Mouse (Mus musculus) ES-Bruce4 (cell line): ENCODE results near the gene Esyt1. TPM values are rescaled to one million over a fixed set of nuclear protein-coding genes. Genes with fewer than 3 reads are reported as not detected.
"Not testable (repeated sequence)": the region's sequence is repeated elsewhere in the genome, so short reads cannot be mapped to it uniquely, and the experiment has no call there.

Experiments
- H3K27ac ChIP-seq: 2 replicates; pipeline ENCODE4 v1.5.1; 2012; ENCODE audit warnings: low read length, inconsistent platforms; ENCODE audit not compliant: insufficient read depth
- H3K27me3 ChIP-seq: 2 replicates; pipeline ENCODE4 v1.6.1; 2012; ENCODE audit warnings: mild to moderate bottlenecking, low read length, inconsistent platforms; ENCODE audit not compliant: control insufficient read depth, poor library complexity, insufficient read depth, severe bottlenecking
- H3K36me3 ChIP-seq: 2 replicates; pipeline ENCODE4 v1.6.1; 2012; ENCODE audit warnings: inconsistent platforms, mild to moderate bottlenecking, low read length, moderate library complexity; ENCODE audit not compliant: control insufficient read depth, poor library complexity, insufficient read depth, severe bottlenecking
- H3K4me1 ChIP-seq: one replicate; pipeline ENCODE4 v1.8.1; 2011; ENCODE audit warnings: low read length; ENCODE audit not compliant: control insufficient read depth, insufficient read depth
- H3K4me3 ChIP-seq: 2 replicates; pipeline ENCODE4 v1.5.1; 2011; ENCODE audit warnings: low read depth, mild to moderate bottlenecking, low read length
- H3K9ac ChIP-seq: 2 replicates; pipeline ENCODE4 v1.6.1; 2012; ENCODE audit warnings: low read depth, mild to moderate bottlenecking, inconsistent platforms; ENCODE audit not compliant: poor library complexity, severe bottlenecking
- H3K9me3 ChIP-seq: replicated peaks from 2 replicates; pipeline ENCODE4 v1.6.1; 2012; ENCODE audit warnings: mild to moderate bottlenecking, low read length, inconsistent platforms; ENCODE audit not compliant: control insufficient read depth, poor library complexity, insufficient read depth, severe bottlenecking
- CTCF ChIP-seq: IDR thresholded peaks from one replicate; pipeline ENCODE4 v1.8.1; 2011; ENCODE audit warnings: low read depth, low read length
- EP300 ChIP-seq: IDR thresholded peaks from 2 replicates; pipeline ENCODE4 v1.6.1; 2011; ENCODE audit warnings: low read depth, low read length; ENCODE audit not compliant: insufficient read depth
- POLR2A ChIP-seq: IDR thresholded peaks from one replicate; pipeline ENCODE4 v1.8.1; 2011; ENCODE audit warnings: low read length; ENCODE audit not compliant: insufficient read depth
- polyA plus RNA-seq: library from polyadenylated mRNA; stranded (reverse); fragments of >200 nt; gene quantifications from 2 replicates; pipeline ENCODE4 v1.2.4, GENCODE M21; 2011; ENCODE audit warnings: low read depth; ENCODE audit not compliant: missing spikeins, insufficient read depth, insufficient read length

Esyt1 gene
- polyA plus RNA-seq, 1 experiment: 20.1 TPM

GRCm38 (mm10) chr10:128556963-128557362 lies 31.3 kb upstream of the Esyt1 start:
- no peaks in the 10 kb centered on the region for H3K27me3 ChIP-seq
- no peak for TF ChIP-seq EP300
- no peak for TF ChIP-seq POLR2A
- no peak for TF ChIP-seq CTCF
- H3K4me3 ChIP-seq: no peak overlapping the region
- no peaks in the 10 kb centered on the region for H3K4me1 ChIP-seq
- H3K9ac ChIP-seq: no peak overlapping the region
- H3K9me3 ChIP-seq: no peaks in the 10 kb centered on the region
- peak overlapping the region; percentile 32; the same call in 1 of the 2 replicates for H3K27ac ChIP-seq
- peaks cover 46% of the 10 kb centered on the region for H3K36me3 ChIP-seq

DNA sequence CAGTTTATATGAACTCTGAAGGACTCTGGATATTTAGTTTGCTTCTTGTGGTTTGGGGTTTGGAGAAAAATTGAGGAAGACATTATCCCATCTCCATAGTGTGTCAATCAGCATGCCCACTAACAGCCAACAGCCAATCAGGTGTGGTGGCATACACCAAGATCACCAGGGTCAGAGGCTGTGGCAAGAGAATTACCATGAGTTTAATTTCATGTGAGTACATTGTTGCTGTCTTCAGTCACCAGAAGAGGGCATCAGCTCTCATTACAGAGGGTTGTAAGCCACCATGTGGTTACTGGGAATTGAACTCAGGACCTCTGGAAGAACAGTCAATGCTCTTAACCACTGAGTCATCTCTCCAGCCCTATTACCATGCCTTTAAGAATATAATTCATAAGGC lies 30.6 kb upstream of the Esyt1 start:
- no peaks in the 10 kb centered on the region for H3K4me1 ChIP-seq
- no peaks in the 10 kb centered on the region for H3K27me3 ChIP-seq
- peaks cover 39% of the 10 kb centered on the region for H3K36me3 ChIP-seq
- TF ChIP-seq CTCF (peak; percentile 12), EP300 (no peak), POLR2A (no peak)
- no peak overlapping the region for H3K4me3 ChIP-seq
- H3K9ac ChIP-seq: no peak overlapping the region
- no peak overlapping the region for H3K27ac ChIP-seq
- no peaks in the 10 kb centered on the region for H3K9me3 ChIP-seq

DNA sequence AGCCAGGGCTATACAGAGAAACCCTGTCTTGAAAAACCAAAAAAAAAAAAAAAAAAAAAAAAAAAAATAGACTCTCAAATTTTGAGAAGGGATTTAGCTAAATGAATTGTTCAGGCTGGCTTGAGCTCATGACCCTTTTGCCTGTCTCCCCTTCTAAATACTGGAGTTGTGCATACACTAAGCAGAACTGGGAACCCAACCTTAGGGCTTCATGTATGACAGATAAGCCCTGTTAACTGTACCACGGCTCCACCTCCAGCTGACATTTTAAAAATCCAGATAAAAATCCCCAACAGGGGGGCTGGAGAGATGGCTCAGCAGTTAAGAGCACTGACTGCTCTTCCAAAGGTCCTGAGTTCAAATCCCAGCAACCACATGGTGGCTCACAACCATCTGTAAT lies 29.9 kb upstream of the Esyt1 start:
- H3K4me1 ChIP-seq, H3K9ac ChIP-seq, H3K27ac ChIP-seq, H3K9me3 ChIP-seq, H3K27me3 ChIP-seq, H3K4me3 ChIP-seq: not testable (repeated sequence)
- H3K36me3 ChIP-seq: peaks cover 32% of the 10 kb centered on the region

DNA sequence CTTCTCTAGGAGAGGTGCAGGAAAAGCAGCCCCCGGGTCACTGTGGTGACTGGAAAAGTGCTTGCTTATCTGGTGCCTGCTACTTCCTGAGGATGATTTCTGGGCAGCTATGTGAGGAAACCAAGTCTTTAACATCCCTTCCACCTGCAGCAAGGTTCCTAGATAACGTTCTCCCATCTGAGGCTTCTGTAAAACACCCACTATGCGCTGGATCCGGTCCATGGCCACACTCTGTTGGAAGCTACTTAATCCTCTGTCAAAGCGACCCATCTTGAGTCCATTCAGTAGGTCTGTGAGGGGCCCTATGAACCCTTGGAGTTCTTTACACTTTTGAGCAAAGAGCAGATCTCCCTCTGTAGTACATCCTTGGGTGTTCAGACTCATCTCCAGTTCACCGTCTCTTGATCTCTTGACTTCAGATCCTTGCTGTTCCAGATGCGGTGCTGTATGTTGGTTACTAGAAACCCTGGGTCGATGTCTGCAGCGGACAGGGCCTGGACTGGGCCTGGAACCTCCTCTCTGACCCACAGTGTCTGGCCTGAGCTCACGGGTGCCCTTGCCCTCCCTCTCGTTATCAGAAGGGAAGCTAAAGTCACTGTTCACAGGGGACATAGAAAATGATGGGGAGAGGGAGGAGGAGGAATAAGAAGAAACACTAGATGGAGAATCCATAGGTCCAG lies 24.6 kb upstream of the Esyt1 start:
- H3K36me3 ChIP-seq: peaks cover 12% of the 10 kb centered on the region
- H3K27me3 ChIP-seq, H3K9ac ChIP-seq, H3K27ac ChIP-seq, H3K9me3 ChIP-seq, H3K4me1 ChIP-seq, H3K4me3 ChIP-seq: not testable (repeated sequence)

DNA sequence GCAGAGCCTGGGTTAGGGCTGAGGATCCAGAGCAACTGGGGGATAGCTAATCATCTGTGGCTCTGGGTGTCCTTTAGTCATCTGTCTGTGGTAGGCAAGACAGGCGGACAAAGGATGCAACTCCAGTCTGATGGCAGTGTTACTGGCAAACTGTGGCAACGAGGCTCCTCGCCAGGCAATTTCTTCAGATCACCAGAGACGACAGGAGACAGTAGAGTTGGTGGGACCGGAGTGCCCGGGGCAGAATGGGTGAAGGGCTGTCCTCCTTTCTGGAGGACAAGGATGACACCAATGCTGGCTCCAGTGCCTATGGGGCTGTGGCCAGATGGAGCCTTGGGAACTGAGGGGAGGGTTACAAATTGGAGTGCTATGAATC lies 24.0 kb upstream of the Esyt1 start:
- peak overlapping the region; percentile 100; the same call in 1 of the 2 replicates for H3K9ac ChIP-seq
- not testable (repeated sequence) for H3K4me3 ChIP-seq, H3K4me1 ChIP-seq, H3K27ac ChIP-seq, H3K27me3 ChIP-seq, H3K9me3 ChIP-seq
- peaks cover 18% of the 10 kb centered on the region for H3K36me3 ChIP-seq

DNA sequence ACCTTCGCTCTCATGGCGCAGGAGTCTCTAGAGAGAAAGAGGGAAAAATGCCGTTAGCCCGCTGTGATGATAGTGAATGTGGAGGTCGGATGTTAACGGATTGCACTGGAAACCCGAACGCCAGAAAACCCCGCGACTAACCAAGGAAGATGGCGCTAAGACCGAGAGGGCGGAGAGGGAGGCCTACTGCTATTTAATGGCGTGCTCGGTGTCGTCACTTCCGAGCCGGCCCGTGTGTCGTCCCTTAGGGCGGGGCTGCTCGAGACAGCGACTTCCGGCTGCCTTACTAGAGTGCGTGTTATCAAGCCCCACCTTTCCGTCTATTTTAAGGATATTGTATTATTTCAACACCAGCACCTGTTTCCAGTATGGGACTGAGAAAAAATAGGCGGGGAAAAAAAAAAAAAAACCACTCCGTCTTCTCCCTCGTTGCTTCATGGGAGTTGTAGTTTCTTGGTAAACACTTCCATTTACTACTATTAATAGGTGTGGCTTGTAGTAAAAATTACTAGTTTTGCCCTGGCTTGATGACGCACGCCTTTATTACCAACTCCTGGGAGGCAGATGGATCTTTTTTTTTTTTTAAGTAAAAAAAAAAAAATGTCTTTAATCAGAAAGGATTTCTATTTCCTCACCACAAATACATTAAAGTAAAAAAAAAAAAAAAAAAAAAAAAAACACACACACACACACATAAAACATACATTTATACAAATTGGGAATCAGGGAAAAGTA lies 23.4 kb upstream of the Esyt1 start, which contains the start of gene Rpl41:
TSS of gene Rpl41 (minus strand) at position 359 of the 735 bp plus-strand sequence.
- Histone ChIP-seq H3K36me3 (peaks cover 24% of the 10 kb centered on the region), H3K9me3 (no peaks in the 10 kb centered on the region), H3K4me1 (no peaks in the 10 kb centered on the region), H3K4me3 (peak within 1 kb of the TSS; percentile 83), H3K27ac (peak within 1 kb of the TSS; percentile 96), H3K9ac (peak within 1 kb of the TSS; percentile 100), H3K27me3 (no peaks in the 10 kb centered on the region)
- peak; percentile 99 for TF ChIP-seq POLR2A
- TF ChIP-seq EP300: no peak

- not testable (repeated sequence) for H3K9me3 ChIP-seq
These were observed 22.6 kb upstream of the Esyt1 start for GRCm38 (mm10) chr10:128548051-128548791.

More at GRCm38 (mm10) chr10:128548051-128548791, 22.6 kb upstream of the Esyt1 start:
- Histone ChIP-seq H3K4me3 (peak overlapping the region; percentile 87), H3K9ac (peak overlapping the region; percentile 100), H3K27ac (peak overlapping the region; percentile 96), H3K36me3 (peaks cover 33% of the 10 kb centered on the region)
- not testable (repeated sequence) for H3K27me3 ChIP-seq, H3K4me1 ChIP-seq
